Comparison of ENCODE assay signal across 8 mouse cellular contexts in the genomic region with DNA sequence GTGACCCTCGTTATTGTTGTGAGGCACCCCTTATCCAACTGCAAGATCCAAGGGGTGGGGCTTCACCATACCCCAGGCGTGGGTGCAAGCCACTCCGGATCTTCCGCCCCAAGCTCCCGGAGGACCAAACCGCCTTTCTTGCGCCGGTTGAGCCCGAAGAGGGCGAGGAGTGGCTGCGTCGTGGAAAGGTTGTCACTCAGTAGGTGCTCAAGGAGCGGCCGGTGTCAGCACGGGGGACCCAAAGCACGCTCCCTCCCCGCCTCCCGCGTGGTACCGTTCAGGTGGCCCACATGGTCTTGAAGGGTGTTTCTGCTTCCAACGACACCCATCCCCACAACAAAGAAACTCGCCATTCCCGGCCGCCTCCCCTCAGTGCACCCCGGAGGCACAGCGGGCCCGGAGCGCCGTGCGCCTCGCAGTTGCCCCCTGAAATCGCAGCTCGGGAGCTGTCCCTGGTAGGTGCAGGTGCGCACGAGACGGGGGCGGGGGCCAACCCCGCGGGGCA. TPM values are rescaled to one million over a fixed set of nuclear protein-coding genes. Genes with fewer than 3 reads are reported as not detected.
A peak's percentile ranks its signal among the peaks of the same experiment; 100 is the strongest.
DNase-seq lines count a peak whose midpoint lies in the region; ATAC-seq and TF ChIP-seq lines count a peak whose summit lies in the region.

A gene (plus strand): TSS at position 146 of the 505 bp plus-strand sequence.

- peaks cover 8% of the 10 kb centered on the region for H3K36me3 ChIP-seq in embryonic facial prominence, embryonic 10.5 days (replicated peaks)
- H3K36me3 ChIP-seq in intestine, embryonic 16.5 days (ENCODE audit: control insufficient read depth, insufficient read depth, low read length): no peaks in the 10 kb centered on the region
- 0 out of 2 replicates have a peak, but pooled peaks cover 5% of the 10 kb centered on the region for H3K36me3 ChIP-seq in limb, embryonic 14.5 days (ENCODE audit: control insufficient read depth, insufficient read depth, low read length)
- H3K36me3 ChIP-seq in midbrain, embryonic 15.5 days (replicated peaks): no peaks in the 10 kb centered on the region

- DNase-seq in urinary bladder, adult 18-20 months (ENCODE audit: low spot score in 2 of 2): peak; percentile 35 to 76
- DNase-seq in urinary bladder, postnatal 10 days (ENCODE audit: low spot score): no peak
- DNase-seq in embryonic facial prominence, embryonic 10.5 days (ENCODE audit: low spot score): no peak
- no peak for DNase-seq in gastrocnemius, postnatal 4 days (ENCODE audit: low spot score in 2 of 2)
- DNase-seq in limb, embryonic 14.5 days (ENCODE audit: low spot score): peak; percentile 29
- no peak for DNase-seq in T-cell, adult 2 months (ENCODE audit: low spot score)

- peak; percentile 99 for TF ChIP-seq POLR2A in limb, embryonic 14.5 days (IDR thresholded peaks at IDR 0.05; ENCODE audit: borderline replicate concordance, extremely low read depth, insufficient read depth, insufficient read length)

- under 1% methylated on average over 39 of the region's 39 CpGs for WGBS in embryonic facial prominence, embryonic 10.5 days
- under 1% methylated on average over 39 of the region's 39 CpGs for WGBS in intestine, embryonic 16.5 days
- WGBS in limb, embryonic 14.5 days: under 1% methylated on average over 30 of the region's 39 CpGs
- WGBS in midbrain, embryonic 15.5 days: 0% methylated on average over 39 of the region's 39 CpGs

- H3K4me2 ChIP-seq in intestine, embryonic 16.5 days (ENCODE audit: low read depth, low read length): peak within 1 kb of the TSS; percentile 90
- peak within 1 kb of the TSS; percentile 95 for H3K4me2 ChIP-seq in limb, embryonic 14.5 days (replicated peaks; ENCODE audit: low read depth, low read length, severe bottlenecking)
- peak within 1 kb of the TSS; percentile 69 for H3K4me2 ChIP-seq in midbrain, embryonic 15.5 days

- peak within 1 kb of the TSS; percentile 100 for H3K9ac ChIP-seq in intestine, embryonic 16.5 days (ENCODE audit: low read depth, low read length)
- peak within 1 kb of the TSS; percentile 100 for H3K9ac ChIP-seq in limb, embryonic 14.5 days (ENCODE audit: low read depth, low read length, severe bottlenecking)
- H3K9ac ChIP-seq in midbrain, embryonic 15.5 days: peak within 1 kb of the TSS; percentile 100

- no peaks in the 10 kb centered on the region for H3K27me3 ChIP-seq in embryonic facial prominence, embryonic 10.5 days (replicated peaks; ENCODE audit: low read depth, poor library complexity, severe bottlenecking)
- no peaks in the 10 kb centered on the region for H3K27me3 ChIP-seq in intestine, embryonic 16.5 days (replicated peaks; ENCODE audit: control insufficient read depth, insufficient read depth, low read length)
- H3K27me3 ChIP-seq in limb, embryonic 14.5 days (ENCODE audit: control insufficient read depth, insufficient read depth, low read length): no peaks in the 10 kb centered on the region
- H3K27me3 ChIP-seq in midbrain, embryonic 15.5 days (replicated peaks): no peaks in the 10 kb centered on the region

- ATAC-seq in intestine, embryonic 16.5 days: peak; percentile 37
- ATAC-seq in limb, embryonic 14.5 days (ENCODE audit: low FRiP score, low read depth): peak; percentile 13; the same call in 1 of the 2 replicates
- peak; percentile 66 for ATAC-seq in midbrain, embryonic 15.5 days (replicated peaks)

- peaks cover 19% of the 10 kb centered on the region for H3K4me1 ChIP-seq in embryonic facial prominence, embryonic 10.5 days
- peaks cover 11% of the 10 kb centered on the region for H3K4me1 ChIP-seq in intestine, embryonic 16.5 days (ENCODE audit: control insufficient read depth, insufficient read depth, low read length)
- peaks cover 8% of the 10 kb centered on the region for H3K4me1 ChIP-seq in limb, embryonic 14.5 days (ENCODE audit: control insufficient read depth, insufficient read depth, low read length)
- peaks cover 30% of the 10 kb centered on the region for H3K4me1 ChIP-seq in midbrain, embryonic 15.5 days

- peak within 1 kb of the TSS; percentile 100 for H3K27ac ChIP-seq in embryonic facial prominence, embryonic 10.5 days (replicated peaks)
- peak within 1 kb of the TSS; percentile 100 for H3K27ac ChIP-seq in intestine, embryonic 16.5 days (ENCODE audit: low read length)
- peak within 1 kb of the TSS; percentile 100 for H3K27ac ChIP-seq in limb, embryonic 14.5 days (replicated peaks; ENCODE audit: low read depth, low read length)
- peak within 1 kb of the TSS; percentile 100 for H3K27ac ChIP-seq in midbrain, embryonic 15.5 days

- H3K9me3 ChIP-seq in embryonic facial prominence, embryonic 10.5 days: no peaks in the 10 kb centered on the region
- no peaks in the 10 kb centered on the region for H3K9me3 ChIP-seq in intestine, embryonic 16.5 days (ENCODE audit: control insufficient read depth, low read length)
- no peaks in the 10 kb centered on the region for H3K9me3 ChIP-seq in limb, embryonic 14.5 days (ENCODE audit: control insufficient read depth, low read length)
- H3K9me3 ChIP-seq in midbrain, embryonic 15.5 days: no peaks in the 10 kb centered on the region

- H3K4me3 ChIP-seq in embryonic facial prominence, embryonic 10.5 days: peak within 1 kb of the TSS; percentile 99
- peak within 1 kb of the TSS; percentile 97 for H3K4me3 ChIP-seq in intestine, embryonic 16.5 days (ENCODE audit: low read length)
- peak within 1 kb of the TSS; percentile 97 for H3K4me3 ChIP-seq in limb, embryonic 14.5 days (replicated peaks; ENCODE audit: low read length)
- H3K4me3 ChIP-seq in midbrain, embryonic 15.5 days: peak within 1 kb of the TSS; percentile 95

RNA-seq across cellular contexts. Expression of the gene that starts here (rescaled TPM):
- polyA plus RNA-seq in embryonic facial prominence, embryonic 10.5 days (2016; fragmentation: Nextera tagmentation; extraction: Ambion mirVana): 29.4 and 31.2 TPM in 2 replicates
- total RNA-seq in gastrocnemius, postnatal 4 days (2021): 10 to 100 TPM; 34.5 to 37.1 TPM
- polyA plus RNA-seq in intestine, embryonic 16.5 days (2015; fragmentation: Nextera tagmentation; extraction: Ambion mirVana): 16.5 and 17.7 TPM in 2 replicates
- polyA plus RNA-seq in limb, embryonic 14.5 days (2012; rRNA removed): 36.5 TPM in 2 replicates
- polyA plus RNA-seq in limb, embryonic 14.5 days (2014; fragmentation: Nextera tagmentation; extraction: Ambion mirVana): 25.2 and 31.8 TPM in 2 replicates
- 51.9 and 59.9 TPM in 2 replicates for polyA plus RNA-seq in midbrain, embryonic 15.5 days (2015; fragmentation: Nextera tagmentation; extraction: Ambion mirVana)

Comparison
In these comparisons a context has a peak if more than half of its experiments do, and no peak if none do; other contexts are left out.
1. DNase-seq: peak in urinary bladder, adult 18-20 months (2 of 2) and limb, embryonic 14.5 days (single experiment); none in urinary bladder, postnatal 10 days (single experiment), embryonic facial prominence, embryonic 10.5 days (single experiment), gastrocnemius, postnatal 4 days (0 of 2) and T-cell, adult 2 months (single experiment).
2. ATAC-seq: peak in every context shown above with its lines; median percentile 66 in midbrain, embryonic 15.5 days; 37 in intestine, embryonic 16.5 days; 13 in limb, embryonic 14.5 days.
3. Peak in every context shown above with its lines, with median percentiles within 50 percentile points of each other: H3K27ac ChIP-seq, H3K4me3 ChIP-seq, H3K4me2 ChIP-seq and H3K9ac ChIP-seq.